Mouse (Mus musculus) cerebellum, adult 9-10 months (tissue): ENCODE measurements around the gene Ttc8.
"Not testable (repeated sequence)": the region's sequence is repeated elsewhere in the genome, so short reads cannot be mapped to it uniquely, and the experiment has no call there.

Experiments used
- DNase-seq: peaks from one replicate; pipeline ENCODE4 v3.0.0; 2022

Ttc8 gene

DNA sequence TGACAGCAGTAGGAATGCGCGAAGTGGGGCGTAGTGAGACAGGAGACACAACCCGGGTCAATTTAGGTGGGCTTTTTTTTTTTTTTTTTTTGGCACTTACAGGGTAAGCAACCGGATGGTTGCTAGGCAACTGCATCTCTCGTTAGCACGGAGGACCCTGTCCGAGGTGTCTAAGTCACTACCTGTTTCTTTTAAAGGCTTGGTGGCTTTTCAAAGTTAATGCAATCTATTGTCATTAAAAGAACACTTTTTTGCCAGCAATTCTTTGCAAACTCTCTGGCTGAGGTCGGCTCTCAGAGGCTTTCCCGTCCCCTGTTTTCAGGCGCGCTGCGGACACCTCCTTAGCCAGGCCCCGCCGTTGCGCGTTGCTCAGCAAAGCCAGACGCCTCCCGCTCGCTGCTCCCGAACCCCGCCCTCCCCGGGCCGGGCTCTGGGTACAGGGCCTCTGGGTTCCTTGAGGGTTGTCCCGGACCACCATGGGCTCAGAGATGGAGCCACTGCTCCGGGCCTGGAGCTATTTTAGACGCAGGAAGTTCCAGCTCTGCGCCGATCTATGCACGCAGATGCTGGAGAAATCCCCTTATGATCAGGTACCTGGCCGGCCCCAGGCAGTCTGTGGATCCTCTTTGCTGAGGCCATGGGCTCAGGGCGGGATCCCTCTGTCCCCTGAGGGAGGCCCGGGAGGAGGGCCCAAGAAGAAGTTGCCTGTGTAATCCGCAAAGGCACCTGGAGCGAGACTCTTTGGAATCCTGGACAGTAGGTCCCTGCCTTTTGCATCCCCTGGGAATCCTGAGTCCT, at the start of gene Ttc8:
Gene Ttc8, plus strand, starts transcription at position 381 of the 798 bp plus-strand sequence.
- DNase-seq = peak; percentile 93

DNA sequence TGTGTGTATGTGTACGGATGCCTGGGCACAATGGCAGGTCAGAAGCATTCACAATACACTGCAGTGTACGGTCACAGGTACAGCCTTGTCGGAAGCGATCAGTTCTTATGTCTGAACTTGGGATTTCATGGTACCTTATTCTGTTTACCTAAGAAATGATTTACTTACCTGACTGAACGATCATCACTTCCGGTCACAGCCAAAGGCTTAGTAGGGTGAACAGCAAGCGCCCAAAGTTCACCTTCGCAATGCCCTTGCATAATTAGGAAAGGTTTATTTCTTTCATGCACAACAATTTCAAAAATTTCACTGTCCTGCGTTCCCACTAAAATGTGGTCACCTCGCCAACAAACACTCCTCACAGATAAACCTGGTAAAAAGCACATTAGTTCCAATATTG, 47.5 kb upstream of the Ttc8 start:
- DNase-seq = no peak

- DNase-seq = no peak
These were observed 45.2 kb upstream of the Ttc8 start for GRCm38 (mm10) chr12:98875216-98875615.

DNA sequence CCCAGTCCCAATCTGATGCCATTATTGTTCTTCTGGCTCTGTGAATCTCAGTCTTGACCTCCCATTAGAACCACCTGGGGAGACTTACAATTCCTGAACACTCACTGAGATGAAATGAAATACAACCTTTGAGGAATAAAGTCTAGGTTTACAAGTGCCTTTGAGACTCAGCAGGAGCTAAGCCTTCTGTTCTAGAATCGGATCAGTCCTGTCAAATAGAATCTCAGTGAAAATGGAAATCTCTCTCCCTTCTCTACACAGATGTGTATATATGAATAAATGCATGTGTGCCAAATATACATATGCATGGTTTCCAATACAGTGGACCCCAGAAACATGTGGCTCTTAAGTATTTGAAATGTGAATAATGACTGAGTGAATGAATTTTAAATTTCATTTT, 41.7 kb upstream of the Ttc8 start:
- no peak for DNase-seq

GRCm38 (mm10) chr12:98881796-98882195, 38.6 kb upstream of the Ttc8 start:
- DNase-seq = no peak

GRCm38 (mm10) chr12:98884515-98884914, 35.9 kb upstream of the Ttc8 start:
- DNase-seq = peak; percentile 17

- no peak for DNase-seq
These were observed 23.6 kb upstream of the Ttc8 start for GRCm38 (mm10) chr12:98896761-98897160.

GRCm38 (mm10) chr12:98899676-98900075, 20.7 kb upstream of the Ttc8 start:
- DNase-seq = no peak

GRCm38 (mm10) chr12:98900341-98900880, 20.0 kb upstream of the Ttc8 start:
- no peak for DNase-seq

DNA sequence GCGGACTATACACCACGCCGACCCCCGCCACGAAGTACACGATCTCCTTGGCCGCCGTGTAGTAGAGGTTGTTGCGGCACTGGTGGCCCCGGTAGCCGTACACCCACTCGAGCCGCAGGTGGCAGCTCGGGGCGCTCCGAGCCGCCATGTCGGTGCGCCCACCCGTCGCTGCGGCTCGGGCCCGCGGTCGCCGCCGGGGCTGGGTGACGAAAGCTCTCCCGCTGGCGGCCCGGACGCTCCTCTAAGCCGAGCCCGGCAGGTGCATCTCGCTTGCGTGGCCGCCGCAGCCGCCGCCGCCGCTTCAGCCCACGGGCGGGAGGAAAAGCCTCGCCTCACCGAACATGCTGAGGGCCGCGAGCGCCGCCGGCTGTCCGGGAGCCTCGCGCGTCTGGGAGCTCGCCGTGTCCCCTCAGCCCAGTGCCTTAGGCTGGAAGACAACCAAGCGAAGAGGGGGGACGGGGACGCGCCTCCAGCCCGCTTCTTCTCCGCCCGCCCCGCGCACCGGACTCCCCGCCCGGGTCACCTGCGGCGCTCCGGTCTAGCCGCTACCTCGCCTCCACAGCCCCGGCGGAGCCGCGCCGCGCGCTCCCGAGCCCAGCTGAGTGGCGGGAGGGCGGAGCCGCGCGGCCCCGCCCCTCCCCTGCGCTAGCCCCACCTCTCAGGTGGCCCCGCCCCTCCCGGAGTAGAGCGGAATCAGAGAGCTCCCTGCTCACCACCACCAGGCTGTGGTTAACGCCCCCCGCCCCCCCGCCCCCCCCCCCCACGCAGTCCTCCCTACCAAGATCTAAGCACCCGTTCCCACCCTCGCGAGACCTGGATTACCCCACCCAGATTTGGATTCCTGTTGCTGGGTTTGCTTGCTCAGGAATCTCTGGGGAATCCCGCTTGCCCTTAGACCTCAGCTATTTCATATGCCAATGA, 19.2 kb upstream of the Ttc8 start, which contains the start of gene Eml5:
Gene Eml5, minus strand, starts transcription at position 604 of the 921 bp plus-strand sequence.
- DNase-seq = peak; percentile 82

DNA sequence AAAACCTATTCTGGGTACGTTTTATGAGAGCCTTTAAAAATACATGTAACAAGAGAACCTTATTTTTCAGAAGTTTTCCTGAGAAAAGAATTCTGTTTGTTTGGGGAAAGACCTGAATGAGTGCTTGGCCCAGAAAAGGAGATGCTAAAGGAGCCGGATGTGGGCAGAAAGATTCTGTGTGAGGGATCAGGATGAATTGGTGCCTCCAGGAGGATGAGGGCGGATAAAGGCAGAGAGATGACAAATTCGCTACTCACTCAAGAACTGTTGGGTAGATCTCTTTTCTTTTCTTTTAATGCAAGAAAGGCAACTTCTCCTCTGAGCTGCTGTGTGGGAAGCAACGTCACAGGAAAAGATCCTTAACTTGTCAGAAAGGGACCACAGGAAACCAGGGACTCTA, 14.9 kb upstream of the Ttc8 start:
- no peak for DNase-seq

DNA sequence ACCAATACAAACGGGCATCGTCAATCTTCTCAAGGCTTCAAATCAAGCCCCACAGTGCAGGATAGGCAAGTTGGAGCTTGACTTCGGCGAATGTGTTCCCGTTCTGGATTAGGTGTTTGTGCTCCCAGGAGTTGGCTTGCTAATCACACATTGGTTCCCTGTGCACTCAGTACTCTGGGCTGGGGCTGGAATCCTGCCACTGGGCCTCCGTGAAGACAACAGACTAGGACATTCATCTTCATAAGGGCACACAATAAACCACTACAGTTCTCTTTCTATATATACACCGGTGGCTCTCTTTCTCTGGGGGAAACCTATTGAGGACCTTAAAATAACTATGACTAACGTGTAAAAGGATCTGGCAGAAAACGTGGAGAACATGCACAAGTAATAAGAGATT, 10.3 kb upstream of the Ttc8 start:
- no peak for DNase-seq

GRCm38 (mm10) chr12:98931174-98931573, 10.8 kb downstream of the Ttc8 start:
- DNase-seq = no peak

DNA sequence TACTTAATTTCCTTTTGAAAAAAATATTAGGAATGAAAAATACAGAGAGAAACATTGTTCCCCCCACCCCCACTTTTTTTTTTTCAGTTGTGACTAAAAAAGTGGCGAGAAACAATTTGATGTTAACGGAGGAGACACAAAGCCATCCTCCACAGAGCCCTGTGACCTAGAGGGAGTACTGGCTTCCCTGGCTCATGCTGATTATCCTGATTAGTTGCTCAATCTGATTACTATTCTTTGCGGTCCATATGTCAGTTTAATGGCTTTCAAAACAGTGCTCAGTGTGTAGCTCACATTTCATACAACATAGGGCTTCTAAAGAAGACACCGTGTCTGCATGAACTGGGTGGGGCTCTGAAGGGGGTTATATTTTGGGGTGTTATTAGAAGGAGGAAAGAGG, 12.1 kb downstream of the Ttc8 start:
- DNase-seq = no peak

DNA sequence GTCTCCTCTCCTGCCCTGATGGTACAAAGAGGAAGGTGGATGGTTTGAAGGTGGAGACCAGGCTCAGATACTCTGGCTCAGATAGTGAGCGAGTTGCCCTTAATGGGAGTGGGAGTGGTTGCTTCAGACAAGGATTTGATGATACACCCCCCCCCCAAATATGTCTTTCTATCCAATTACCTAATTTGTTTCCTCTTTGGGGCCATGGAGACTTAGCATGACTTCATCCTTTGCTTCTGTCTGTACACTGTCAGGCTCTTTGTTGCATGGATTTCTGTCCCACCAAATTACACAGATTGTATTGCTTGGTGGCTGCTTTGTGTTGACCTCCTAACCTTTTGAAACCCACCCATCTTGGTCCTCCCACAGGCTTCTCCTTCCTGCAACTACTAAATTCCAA, 12.5 kb downstream of the Ttc8 start:
- DNase-seq = no peak

DNA sequence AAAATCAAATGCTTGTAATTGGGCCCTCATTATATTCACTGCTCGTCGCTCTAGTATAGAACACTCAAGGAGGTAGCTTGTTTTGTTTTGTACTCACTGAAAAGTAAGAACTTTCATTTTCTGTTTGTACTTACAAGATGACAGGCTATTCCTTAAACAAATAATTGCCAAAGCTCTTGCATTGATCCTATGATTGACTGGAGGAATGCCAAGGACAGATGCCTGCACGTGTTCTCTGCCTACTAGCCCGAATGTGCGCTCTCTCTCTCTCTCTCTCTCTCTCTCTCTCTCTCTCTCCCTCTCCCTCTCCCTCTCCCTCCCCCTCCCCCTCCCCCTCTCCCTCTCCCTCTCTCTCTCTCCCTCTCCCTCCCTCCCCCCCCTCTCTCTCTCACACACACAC, 30.9 kb downstream of the Ttc8 start:
- not testable (repeated sequence) for DNase-seq

GRCm38 (mm10) chr12:98956951-98957350, 36.6 kb downstream of the Ttc8 start:
- DNase-seq = no peak

- DNase-seq = no peak
These were observed 37.1 kb downstream of the Ttc8 start for GRCm38 (mm10) chr12:98957455-98957854.

GRCm38 (mm10) chr12:98961008-98961407, 40.6 kb downstream of the Ttc8 start:
- DNase-seq = peak; percentile 17

DNA sequence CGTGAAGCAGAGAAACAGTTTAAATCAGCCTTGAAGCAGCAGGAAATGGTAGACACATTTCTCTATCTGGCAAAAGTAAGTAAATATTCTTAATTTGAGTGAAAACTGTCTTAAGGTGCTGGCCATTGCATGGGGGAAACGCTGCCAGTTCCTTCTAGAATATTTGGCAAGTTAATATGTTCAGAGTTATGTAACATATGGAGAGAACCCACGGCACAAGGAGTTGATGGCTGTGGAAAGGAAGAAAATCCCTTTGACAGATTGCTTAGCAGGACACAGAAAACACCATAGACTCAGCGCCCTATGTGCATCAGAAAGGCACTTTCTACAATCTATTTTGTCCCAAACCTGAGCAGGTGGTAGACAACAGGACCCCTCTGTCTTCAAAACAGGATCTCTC, 41.0 kb downstream of the Ttc8 start:
- peak; percentile 70 for DNase-seq

GRCm38 (mm10) chr12:98965441-98966135, 45.2 kb downstream of the Ttc8 start:
- DNase-seq = no peak

- DNase-seq = no peak
These were observed 51.9 kb downstream of the Ttc8 start for GRCm38 (mm10) chr12:98972291-98972690.

GRCm38 (mm10) chr12:98973461-98973860, 53.1 kb downstream of the Ttc8 start:
- no peak for DNase-seq
